Mouse (Mus musculus): Measurements from ENCODE around the gene Surf2. TPM values are rescaled to one million over a fixed set of nuclear protein-coding genes. Genes with fewer than 3 reads are reported as not detected.
A peak's percentile ranks its signal among the peaks of the same experiment; 100 is the strongest.

The Surf2 gene
- total RNA-seq, 2 experiments from 2014 or later: 14.4 to 15.0 TPM

GRCm38 (mm10) chr2:26954735-26955395 lies 38.7 kb downstream of the Surf2 start:
- no peak for ATAC-seq (replicated peaks; ENCODE audit: low FRiP score, poor library complexity, severe bottlenecking)

GRCm38 (mm10) chr2:26956811-26957487 lies 40.8 kb downstream of the Surf2 start:
- no peak for ATAC-seq (replicated peaks; ENCODE audit: low FRiP score, poor library complexity, severe bottlenecking)

GRCm38 (mm10) chr2:26957488-26957859 lies 41.3 kb downstream of the Surf2 start:
- no peak for ATAC-seq (replicated peaks; ENCODE audit: low FRiP score, poor library complexity, severe bottlenecking)

GRCm38 (mm10) chr2:26960756-26961155 lies 44.6 kb downstream of the Surf2 start:
- ATAC-seq (replicated peaks; ENCODE audit: low FRiP score, poor library complexity, severe bottlenecking): no peak

GRCm38 (mm10) chr2:26963923-26964723 lies 48.0 kb downstream of the Surf2 start, which contains the start of gene Rexo4:
Gene Rexo4, minus strand, starts transcription at chr2:26964386.
- peak; percentile 93 for ATAC-seq (replicated peaks; ENCODE audit: low FRiP score, poor library complexity, severe bottlenecking)

- peak; percentile 16; the same call in 1 of the 2 replicates for ATAC-seq (replicated peaks; ENCODE audit: low FRiP score, poor library complexity, severe bottlenecking)
Measured at GRCm38 (mm10) chr2:26964724-26965370, 48.7 kb downstream of the Surf2 start.

- no peak for ATAC-seq (replicated peaks; ENCODE audit: low FRiP score, poor library complexity, severe bottlenecking)
Measured at GRCm38 (mm10) chr2:26967262-26967661, 51.1 kb downstream of the Surf2 start.

Other genes with a start within 250 kb of the Surf2 start
- gene Lcn4, start 245.1 kb upstream of the Surf2 start, total RNA-seq (2015; ENCODE audit: low replicate concordance): not detected in 2 replicates
- gene Lcn4, start 245.1 kb upstream of the Surf2 start, total RNA-seq (2017; ENCODE audit: low replicate concordance): not detected in 2 replicates
- gene Abo, start 51.4 kb upstream of the Surf2 start, total RNA-seq (2015; ENCODE audit: low replicate concordance): not detected in 2 replicates
- gene Abo, start 51.4 kb upstream of the Surf2 start, total RNA-seq (2017; ENCODE audit: low replicate concordance): not detected in 2 replicates
- gene Surf6, start 13.5 kb upstream of the Surf2 start, total RNA-seq (2015; ENCODE audit: low replicate concordance): 2.1 and 6.1 TPM in 2 replicates
- 7.4 and 7.6 TPM in 2 replicates for gene Surf6, start 13.5 kb upstream of the Surf2 start, total RNA-seq (2017; ENCODE audit: low replicate concordance)
- gene Med22, start 5.7 kb upstream of the Surf2 start, total RNA-seq (2015; ENCODE audit: low replicate concordance): 1.3 and 4.4 TPM in 2 replicates
- 6.0 and 10.6 TPM in 2 replicates for gene Med22, start 5.7 kb upstream of the Surf2 start, total RNA-seq (2017; ENCODE audit: low replicate concordance)
- gene Rpl7a, start 5.6 kb upstream of the Surf2 start, total RNA-seq (2015; ENCODE audit: low replicate concordance): 469 and 488 TPM in 2 replicates
- 357 and 378 TPM in 2 replicates for gene Rpl7a, start 5.6 kb upstream of the Surf2 start, total RNA-seq (2017; ENCODE audit: low replicate concordance)
- gene Surf1, start 163 bp downstream of the Surf2 start, total RNA-seq (2015; ENCODE audit: low replicate concordance): 9.6 and 34.7 TPM in 2 replicates
- gene Surf1, start 163 bp downstream of the Surf2 start, total RNA-seq (2017; ENCODE audit: low replicate concordance): 17.5 and 20.1 TPM in 2 replicates
- 24.4 and 25.7 TPM in 2 replicates for gene Surf4, start 17.6 kb downstream of the Surf2 start, total RNA-seq (2015; ENCODE audit: low replicate concordance)
- 18.8 and 21.4 TPM in 2 replicates for gene Surf4, start 17.6 kb downstream of the Surf2 start, total RNA-seq (2017; ENCODE audit: low replicate concordance)
- gene Stkld1, start 17.7 kb downstream of the Surf2 start, total RNA-seq (2015; ENCODE audit: low replicate concordance): not detected in 2 replicates
- not detected in 2 replicates for gene Stkld1, start 17.7 kb downstream of the Surf2 start, total RNA-seq (2017; ENCODE audit: low replicate concordance)
- gene Rexo4, start 48.0 kb downstream of the Surf2 start, total RNA-seq (2015; ENCODE audit: low replicate concordance): 2.9 and 4.8 TPM in 2 replicates
- gene Rexo4, start 48.0 kb downstream of the Surf2 start, total RNA-seq (2017; ENCODE audit: low replicate concordance): 17.0 and 24.2 TPM in 2 replicates
- gene Adamts13, start 57.0 kb downstream of the Surf2 start, total RNA-seq (2015; ENCODE audit: low replicate concordance): 0.19 and 0.42 TPM in 2 replicates
- 0.28 and 0.77 TPM in 2 replicates for gene Adamts13, start 57.0 kb downstream of the Surf2 start, total RNA-seq (2017; ENCODE audit: low replicate concordance)
- 1.2 and 4.4 TPM in 2 replicates for gene Cacfd1, start 93.6 kb downstream of the Surf2 start, total RNA-seq (2015; ENCODE audit: low replicate concordance)
- gene Cacfd1, start 93.6 kb downstream of the Surf2 start, total RNA-seq (2017; ENCODE audit: low replicate concordance): 2.8 and 14.5 TPM in 2 replicates
- 1.2 and 2.5 TPM in 2 replicates for gene Slc2a6, start 111.6 kb downstream of the Surf2 start, total RNA-seq (2015; ENCODE audit: low replicate concordance)
- gene Slc2a6, start 111.6 kb downstream of the Surf2 start, total RNA-seq (2017; ENCODE audit: low replicate concordance): 0.56 and 1.9 TPM in 2 replicates
- gene Mymk, start 155.8 kb downstream of the Surf2 start, total RNA-seq (2015; ENCODE audit: low replicate concordance): not detected in 2 replicates
- gene Mymk, start 155.8 kb downstream of the Surf2 start, total RNA-seq (2017; ENCODE audit: low replicate concordance): not detected in 2 replicates
- not detected in 2 replicates for gene Adamtsl2, start 163.0 kb downstream of the Surf2 start, total RNA-seq (2015; ENCODE audit: low replicate concordance)
- gene Adamtsl2, start 163.0 kb downstream of the Surf2 start, total RNA-seq (2017; ENCODE audit: low replicate concordance): not detected in 2 replicates
- gene Fam163b, start 226.1 kb downstream of the Surf2 start, total RNA-seq (2015; ENCODE audit: low replicate concordance): not detected in 2 replicates
- gene Fam163b, start 226.1 kb downstream of the Surf2 start, total RNA-seq (2017; ENCODE audit: low replicate concordance): not detected in 2 replicates
- not detected in 2 replicates for gene Dbh, start 248.9 kb downstream of the Surf2 start, total RNA-seq (2015; ENCODE audit: low replicate concordance)
- gene Dbh, start 248.9 kb downstream of the Surf2 start, total RNA-seq (2017; ENCODE audit: low replicate concordance): not detected in 2 replicates

Measured in erythroblast, adult 5-6 weeks (primary cell).